Mouse (Mus musculus) lung, postnatal 25 days (tissue): ENCODE measurements at regions not wholly inside any gene's neighbourhood (a gene's known extent, or its start where the extent isn't known, plus 50 kb on each side); places are given as distances from the start of the nearest gene placed in this dataset.
"Not testable (repeated sequence)": the region's sequence is repeated elsewhere in the genome, so short reads cannot be mapped to it uniquely, and the experiment has no call there.

ENCODE experiments used
- DNase-seq: peaks from one replicate; pipeline ENCODE4 v3.0.0; 2022; ENCODE audit warnings: low spot score

GRCm38 (mm10) chr14:104410730-104411129 is 57.1 kb downstream of the Pou4f1 start:
- DNase-seq = no peak

GRCm38 (mm10) chr14:104410292-104410691 is 57.5 kb downstream of the Pou4f1 start:
- DNase-seq = no peak

- DNase-seq = no peak
Observed at GRCm38 (mm10) chr14:104406062-104406461, 61.7 kb downstream of the Pou4f1 start.

GRCm38 (mm10) chr14:104389297-104390071 is 78.3 kb downstream of the Pou4f1 start:
- no peak for DNase-seq

- no peak for DNase-seq
Observed at GRCm38 (mm10) chr14:104388879-104389278, 78.9 kb downstream of the Pou4f1 start.

- no peak for DNase-seq
Observed at GRCm38 (mm10) chr14:104380986-104381385, 86.8 kb downstream of the Pou4f1 start.

GRCm38 (mm10) chr14:104372776-104373175 is 95.0 kb downstream of the Pou4f1 start:
- no peak for DNase-seq

GRCm38 (mm10) chr14:104356636-104357035 is 111.2 kb downstream of the Pou4f1 start:
- DNase-seq = no peak

- not testable (repeated sequence) for DNase-seq
Observed at GRCm38 (mm10) chr14:104336783-104337182, 131.0 kb downstream of the Pou4f1 start.

- no peak for DNase-seq
Observed at GRCm38 (mm10) chr14:104326089-104326488, 141.7 kb downstream of the Pou4f1 start.

GRCm38 (mm10) chr14:104300141-104300540 is 167.7 kb downstream of the Pou4f1 start:
- DNase-seq = no peak

GRCm38 (mm10) chr14:104298312-104298711 is 169.5 kb downstream of the Pou4f1 start:
- no peak for DNase-seq

GRCm38 (mm10) chr14:104297316-104298311 is 170.2 kb downstream of the Pou4f1 start:
- DNase-seq = no peak

GRCm38 (mm10) chr14:104293814-104294213 is 174.0 kb downstream of the Pou4f1 start:
- DNase-seq = no peak

- DNase-seq = no peak
Observed at GRCm38 (mm10) chr14:104293147-104293546, 174.7 kb downstream of the Pou4f1 start.

GRCm38 (mm10) chr14:104280353-104280752 is 187.4 kb downstream of the Pou4f1 start:
- no peak for DNase-seq

GRCm38 (mm10) chr14:104279890-104280289 is 187.9 kb downstream of the Pou4f1 start:
- no peak for DNase-seq

- DNase-seq = no peak
Observed at GRCm38 (mm10) chr14:104274752-104275151, 193.0 kb downstream of the Pou4f1 start.

GRCm38 (mm10) chr14:104264919-104265764 is 202.7 kb downstream of the Pou4f1 start:
- no peak for DNase-seq

GRCm38 (mm10) chr14:104216965-104217364 is 250.8 kb downstream of the Pou4f1 start:
- DNase-seq = no peak

GRCm38 (mm10) chr14:104210719-104211118 is 257.1 kb downstream of the Pou4f1 start:
- no peak for DNase-seq

GRCm38 (mm10) chr14:104208855-104209254 is 258.9 kb downstream of the Pou4f1 start:
- peak; percentile 5 for DNase-seq
